Mouse (Mus musculus) heart, postnatal 0 days (tissue): ENCODE measurements around the gene Slamf9. TPM values are rescaled to one million over a fixed set of nuclear protein-coding genes. Genes with fewer than 3 reads are reported as not detected.

Experiments used
- ATAC-seq: fragments of 200-750 bp; cut with Nextera tagmentation; 2 replicates; pipeline ENCODE4 v1.8.0; 2017; ENCODE audit warnings: low read depth, moderate number of reproducible peaks, moderate library complexity; ENCODE audit not compliant: insufficient read depth
- DNase-seq: peaks from one replicate; pipeline ENCODE4 v3.0.0-alpha.2; 2016; ENCODE audit warnings: low spot score
- H3K27ac ChIP-seq: fragments of 300-500 bp; sonication (generic); 2 replicates; pipeline ENCODE4 v1.5.1; 2014; ENCODE audit warnings: low read depth, mild to moderate bottlenecking
- H3K27me3 ChIP-seq: fragments of 300-500 bp; sonication (generic); 2 replicates; pipeline ENCODE4 v1.6.1; 2014; ENCODE audit warnings: low read length, mixed read lengths; ENCODE audit not compliant: control insufficient read depth, insufficient read depth
- H3K36me3 ChIP-seq: fragments of 300-500 bp; sonication (generic); replicated peaks from 2 replicates; pipeline ENCODE4 v1.6.1; 2014; ENCODE audit warnings: low read length, mixed read lengths; ENCODE audit not compliant: control insufficient read depth, insufficient read depth
- H3K4me1 ChIP-seq: fragments of 300-500 bp; sonication (generic); 2 replicates; pipeline ENCODE4 v1.6.1; 2014; ENCODE audit warnings: antibody characterized with exemption; ENCODE audit not compliant: control insufficient read depth, insufficient read depth
- H3K4me2 ChIP-seq: fragments of 300-500 bp; sonication (generic); 2 replicates; pipeline ENCODE4 v1.6.1; 2014; ENCODE audit warnings: low read depth, mild to moderate bottlenecking, low read length, moderate library complexity
- H3K4me3 ChIP-seq: fragments of 300-500 bp; sonication (generic); 2 replicates; pipeline ENCODE4 v1.5.1; 2014; ENCODE audit warnings: low read depth, low read length
- H3K9ac ChIP-seq: fragments of 300-500 bp; sonication (generic); replicated peaks from 2 replicates; pipeline ENCODE4 v1.6.1; 2014; ENCODE audit warnings: low read depth, low read length, mixed read lengths
- H3K9me3 ChIP-seq: fragments of 300-500 bp; sonication (generic); replicated peaks from 2 replicates; pipeline ENCODE4 v1.6.1; 2016; ENCODE audit warnings: low read length; ENCODE audit not compliant: control insufficient read depth
- CTCF ChIP-seq: IDR thresholded peaks from 2 replicates; pipeline ENCODE4 v1.5.1; 2016; ENCODE audit warnings: antibody characterized with exemption, control low read depth, low read depth
- EP300 ChIP-seq: IDR thresholded peaks from 2 replicates; pipeline ENCODE4 v1.6.1; 2016; ENCODE audit warnings: antibody characterized with exemption, low read depth
- WGBS: fragments of 180-500 bp; shearing (Covaris S2); extraction: QIAGEN DNeasy Blood & Tissue Kit; methylation state at CpG from one replicate; pipeline ENCODE4 v1.1.7; 2014; 5-methylcytosine and 5-hydroxymethylcytosine counted together
- polyA plus RNA-seq: library from polyadenylated mRNA; unstranded; fragments of >200 nt; fragmentation: Nextera tagmentation; extraction: Ambion mirVana; gene quantifications from 2 replicates; pipeline ENCODE4 v1.2.1, GENCODE M21; 2015
- total RNA-seq: library from RNA; depleted of rRNA; stranded (reverse); fragments of >200 nt; gene quantifications from 2 replicates; pipeline ENCODE4 v1.2.3, GENCODE M21; 2014; ENCODE audit warnings: low replicate concordance

The Slamf9 gene
- total and polyA plus RNA-seq, 2 experiments from 2014 or later = 1.9 to 2.0 TPM

DNA sequence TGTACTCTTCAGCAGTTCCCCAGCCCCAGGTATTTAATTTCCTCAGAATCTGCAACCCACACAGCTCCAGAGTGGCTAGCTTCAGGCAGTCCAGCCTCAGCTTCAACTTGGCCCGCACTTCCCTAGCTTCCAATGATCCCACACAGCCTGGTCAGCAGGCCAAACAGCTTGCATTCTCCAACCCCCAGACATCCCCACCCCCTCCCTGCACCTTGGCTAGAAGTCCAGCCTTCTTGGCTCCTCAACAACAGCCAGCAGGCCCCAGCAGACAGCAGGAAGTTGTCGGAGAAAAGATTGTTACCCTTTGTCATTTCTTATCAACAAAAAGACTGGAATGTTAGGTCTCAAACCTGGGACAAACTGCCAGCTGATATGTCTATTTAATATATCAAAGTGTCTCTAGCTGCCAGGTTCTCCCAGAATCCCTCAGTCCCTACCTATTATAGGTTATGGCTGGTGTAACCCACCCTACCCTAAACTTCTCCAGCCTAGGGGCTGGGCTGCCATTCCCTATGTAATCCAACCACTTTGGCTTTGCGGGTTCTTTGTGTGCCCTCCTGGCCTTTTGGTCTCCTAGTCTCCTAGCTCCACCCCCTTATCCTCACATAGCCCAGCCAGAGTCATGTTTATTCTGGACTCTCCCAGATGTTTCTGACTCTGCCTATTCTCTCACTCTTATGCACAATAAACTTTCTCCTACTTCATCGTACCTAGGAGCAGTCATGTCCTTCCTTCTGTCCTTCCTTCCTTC lies 43.1 kb upstream of the Slamf9 start:
- ATAC-seq (peak; percentile 79), DNase-seq (peak; percentile 33)
- peaks cover 20% of the 10 kb centered on the region for H3K4me1 ChIP-seq
- no peaks in the 10 kb centered on the region for H3K9me3 ChIP-seq
- TF ChIP-seq CTCF (no peak), EP300 (no peak)
- 15% methylated on average over 4 of the region's 4 CpGs for WGBS
- H3K27ac ChIP-seq = peak overlapping the region; percentile 43
- H3K9ac ChIP-seq = no peak overlapping the region
- H3K36me3 ChIP-seq = no peaks in the 10 kb centered on the region
- H3K4me2 ChIP-seq = no peak overlapping the region
- no peaks in the 10 kb centered on the region for H3K27me3 ChIP-seq
- no peak overlapping the region for H3K4me3 ChIP-seq

DNA sequence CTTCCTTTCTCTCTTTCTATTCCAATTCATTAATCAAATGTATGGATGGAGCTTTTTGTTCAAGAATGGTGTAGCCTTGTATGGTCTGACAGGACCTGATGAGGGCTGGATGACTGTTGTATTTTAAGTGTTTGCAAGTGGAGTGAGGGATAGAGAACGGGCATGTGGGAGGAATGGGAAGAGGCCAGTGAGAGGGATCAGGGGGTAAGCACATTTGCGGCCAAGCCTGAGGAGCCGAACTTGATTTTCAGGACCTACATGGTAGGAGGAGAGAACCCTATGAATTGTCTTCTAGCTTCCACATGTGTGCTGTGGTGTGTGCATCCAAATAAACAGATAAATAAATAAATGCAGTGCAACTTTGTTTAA lies 42.6 kb upstream of the Slamf9 start:
- Histone ChIP-seq H3K27ac (no peak overlapping the region), H3K27me3 (no peaks in the 10 kb centered on the region), H3K4me3 (no peak overlapping the region), H3K9ac (no peak overlapping the region), H3K4me1 (peaks cover 20% of the 10 kb centered on the region), H3K4me2 (no peak overlapping the region), H3K9me3 (no peaks in the 10 kb centered on the region), H3K36me3 (no peaks in the 10 kb centered on the region)
- TF ChIP-seq CTCF (no peak), EP300 (no peak)
- DNase-seq (no peak), ATAC-seq (0 out of 2 replicates have a peak, but pooled peaks have one; percentile 7)
- WGBS = 34% methylated on average over 3 of the region's 3 CpGs

DNA sequence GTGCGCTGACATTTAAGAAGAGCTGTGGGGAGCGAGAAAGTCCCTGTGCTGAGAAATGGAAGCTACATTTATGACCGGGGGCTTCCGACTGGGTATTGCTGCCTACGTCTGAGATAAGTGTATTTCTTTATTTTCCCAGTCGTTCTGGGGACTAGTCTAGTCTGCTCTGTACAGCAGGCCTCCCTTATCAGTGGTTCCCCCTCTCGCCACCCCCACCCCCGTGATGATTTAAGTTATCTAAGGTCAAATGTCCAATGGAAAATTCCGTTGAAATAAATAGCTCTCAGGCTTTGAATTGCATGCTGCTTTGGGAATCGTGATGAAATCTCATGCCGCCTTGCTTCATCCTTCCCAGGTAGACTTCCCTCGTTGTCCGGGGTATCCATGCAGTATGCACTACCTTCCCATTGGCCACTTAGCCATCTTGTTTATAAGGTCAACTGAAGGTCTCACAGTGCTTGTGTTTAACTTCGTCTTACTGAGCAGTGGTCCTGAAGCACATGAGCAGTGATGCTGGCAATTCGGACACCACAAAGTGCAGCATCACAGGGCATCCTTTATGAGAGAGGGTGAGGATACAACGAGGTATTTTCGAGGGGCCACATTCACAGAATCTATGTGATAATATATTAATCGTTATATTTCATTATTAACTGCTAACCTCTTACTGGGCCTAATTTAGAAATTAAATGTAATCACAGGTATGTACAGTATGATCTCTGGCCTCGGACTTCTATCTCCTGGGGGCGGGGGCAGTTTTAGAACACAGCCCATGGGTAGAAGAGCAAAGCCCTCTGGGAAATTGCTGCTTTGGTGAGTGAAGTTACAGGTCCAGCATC lies 41.9 kb upstream of the Slamf9 start:
- 38% methylated on average over 20 of the region's 20 CpGs for WGBS
- no peak overlapping the region for H3K9ac ChIP-seq
- H3K27ac ChIP-seq = no peak overlapping the region
- peaks cover 20% of the 10 kb centered on the region for H3K4me1 ChIP-seq
- TF ChIP-seq EP300 = no peak
- H3K4me2 ChIP-seq = no peak overlapping the region
- H3K4me3 ChIP-seq = no peak overlapping the region
- no peak for ATAC-seq
- no peaks in the 10 kb centered on the region for H3K9me3 ChIP-seq
- DNase-seq = no peak
- no peaks in the 10 kb centered on the region for H3K27me3 ChIP-seq
- no peaks in the 10 kb centered on the region for H3K36me3 ChIP-seq

DNA sequence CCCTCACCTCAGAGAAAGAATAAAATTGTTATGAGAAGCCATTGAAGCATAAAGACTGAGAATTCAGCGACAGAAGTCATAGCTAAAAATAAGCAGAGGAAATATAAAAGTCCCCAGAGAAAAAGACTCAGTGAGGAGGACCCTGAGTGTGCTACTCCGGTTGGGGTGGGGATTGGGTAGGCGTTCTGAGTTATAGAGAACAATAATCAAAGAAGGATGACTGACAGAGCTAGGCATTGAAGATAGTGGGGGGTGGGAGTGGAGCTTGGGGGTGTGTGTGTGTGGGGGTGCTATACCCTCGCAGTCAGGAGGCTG lies 41.4 kb upstream of the Slamf9 start:
- Histone ChIP-seq H3K4me1 (peaks cover 20% of the 10 kb centered on the region), H3K9ac (no peak overlapping the region), H3K4me2 (no peak overlapping the region), H3K9me3 (no peaks in the 10 kb centered on the region), H3K27me3 (no peaks in the 10 kb centered on the region), H3K36me3 (no peaks in the 10 kb centered on the region), H3K27ac (no peak overlapping the region), H3K4me3 (no peak overlapping the region)
- DNase-seq (no peak), ATAC-seq (no peak)
- no peak for TF ChIP-seq EP300
- TF ChIP-seq CTCF = no peak
- 78% methylated on average over 4 of the region's 4 CpGs for WGBS

DNA sequence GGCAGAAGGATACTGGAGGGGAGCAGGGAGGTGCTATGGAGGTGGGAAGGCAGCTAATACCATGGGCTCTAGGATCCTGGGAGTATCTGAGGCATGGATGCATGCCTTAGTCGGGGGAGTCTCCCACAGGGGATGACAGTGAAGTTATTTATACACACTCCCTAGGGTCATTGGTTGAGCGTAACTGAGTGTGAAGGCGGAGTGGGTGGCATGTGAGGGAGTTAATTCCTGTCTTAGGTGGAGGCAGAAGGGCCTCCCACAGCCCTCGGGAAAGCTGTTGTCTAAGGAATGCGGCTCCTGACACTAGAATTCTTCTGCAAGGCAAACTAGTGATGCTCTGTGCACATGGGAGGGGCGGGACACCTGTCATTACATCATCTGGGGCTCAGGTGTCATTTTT lies 38.4 kb upstream of the Slamf9 start:
- Histone ChIP-seq H3K27me3 (no peaks in the 10 kb centered on the region), H3K4me3 (no peak overlapping the region)
- TF ChIP-seq EP300 (no peak), CTCF (no peak)

More for the DNA sequence above, 38.4 kb upstream of the Slamf9 start:
- Histone ChIP-seq H3K27ac (no peak overlapping the region), H3K4me2 (no peak overlapping the region), H3K9ac (no peak overlapping the region), H3K9me3 (no peaks in the 10 kb centered on the region), H3K36me3 (no peaks in the 10 kb centered on the region), H3K4me1 (peaks cover 16% of the 10 kb centered on the region)
- DNase-seq (no peak), ATAC-seq (peak; percentile 37)
- 31% methylated on average over 6 of the region's 6 CpGs for WGBS
